Mouse (Mus musculus): Measurements from ENCODE around the gene Ippk. TPM values are rescaled to one million over a fixed set of nuclear protein-coding genes. Genes with fewer than 3 reads are reported as not detected.

Ippk gene
- 1 to 10 TPM; 6.1 to 7.6 (median 7.0) TPM for total RNA-seq (2022)

DNA sequence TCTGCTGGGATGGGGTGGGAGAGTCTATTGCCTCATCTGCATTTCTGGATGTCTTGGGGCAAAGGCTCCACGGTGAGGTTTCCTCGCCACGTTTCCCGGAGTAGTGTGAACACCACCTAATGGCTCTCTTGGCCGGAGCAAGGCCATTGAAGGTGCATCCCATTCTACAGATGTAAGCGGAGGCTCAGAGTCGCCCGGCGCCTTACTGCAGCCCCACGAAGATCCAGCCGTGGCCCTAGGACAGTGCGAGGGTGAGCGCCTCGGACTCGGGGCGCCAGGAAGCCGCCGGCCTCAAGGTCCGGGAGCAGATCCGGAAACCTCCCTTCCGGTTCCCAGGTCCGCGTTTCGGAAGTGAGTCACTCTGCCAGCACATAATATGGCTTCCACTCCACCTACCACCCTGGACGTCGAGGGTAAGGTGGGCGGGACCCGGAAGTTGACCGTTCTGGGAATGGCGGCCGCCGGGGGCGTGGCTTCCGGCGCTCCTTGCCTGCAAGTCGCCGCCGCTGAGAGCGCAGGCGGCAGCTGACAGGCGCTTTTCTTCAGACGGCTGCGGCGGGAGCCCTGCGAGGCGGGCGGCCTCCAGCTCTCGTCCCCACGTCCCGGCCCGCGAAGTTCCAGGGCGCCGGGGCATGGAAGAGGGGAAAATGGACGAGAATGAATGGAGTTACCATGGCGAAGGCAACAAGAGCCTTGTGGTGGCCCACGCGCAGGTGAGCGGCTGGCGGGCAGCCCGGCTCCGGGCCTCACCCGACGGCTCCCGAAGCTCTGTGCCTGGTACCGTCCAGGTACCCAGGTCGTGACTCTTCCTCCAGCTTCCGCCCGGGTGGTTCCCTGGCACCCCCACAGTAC, at the start of gene Ippk:
Gene Ippk, plus strand, starts transcription at position 496 of the 852 bp plus-strand sequence.
- peak; percentile 96 to 99 for DNase-seq (ENCODE audit: low spot score in 2 of 2)

DNA sequence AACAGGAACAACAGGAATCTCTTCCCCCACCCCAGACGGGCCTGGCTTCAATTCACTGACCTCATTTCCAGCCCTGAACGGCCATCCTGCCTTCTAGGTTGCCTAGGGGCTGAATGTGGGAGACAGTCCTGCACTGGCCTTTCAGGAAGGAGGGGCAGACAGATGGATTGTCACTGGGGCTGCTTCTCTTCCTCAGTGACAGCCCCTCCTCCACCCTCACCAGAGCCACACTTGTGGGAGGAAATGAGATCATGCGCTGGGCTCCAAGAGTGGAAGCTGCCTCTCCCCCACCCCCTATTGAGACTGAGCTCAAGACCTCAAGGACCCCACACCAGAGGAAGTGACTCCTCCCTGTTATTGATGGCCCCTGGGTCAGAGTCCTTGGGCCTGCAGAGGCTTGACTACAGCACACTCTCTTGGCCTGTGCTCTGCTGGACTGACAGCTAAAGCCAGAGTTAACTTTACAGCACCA, 49.6 kb upstream of the Ippk start:
- DNase-seq (ENCODE audit: low spot score in 2 of 2), result no peak

DNA sequence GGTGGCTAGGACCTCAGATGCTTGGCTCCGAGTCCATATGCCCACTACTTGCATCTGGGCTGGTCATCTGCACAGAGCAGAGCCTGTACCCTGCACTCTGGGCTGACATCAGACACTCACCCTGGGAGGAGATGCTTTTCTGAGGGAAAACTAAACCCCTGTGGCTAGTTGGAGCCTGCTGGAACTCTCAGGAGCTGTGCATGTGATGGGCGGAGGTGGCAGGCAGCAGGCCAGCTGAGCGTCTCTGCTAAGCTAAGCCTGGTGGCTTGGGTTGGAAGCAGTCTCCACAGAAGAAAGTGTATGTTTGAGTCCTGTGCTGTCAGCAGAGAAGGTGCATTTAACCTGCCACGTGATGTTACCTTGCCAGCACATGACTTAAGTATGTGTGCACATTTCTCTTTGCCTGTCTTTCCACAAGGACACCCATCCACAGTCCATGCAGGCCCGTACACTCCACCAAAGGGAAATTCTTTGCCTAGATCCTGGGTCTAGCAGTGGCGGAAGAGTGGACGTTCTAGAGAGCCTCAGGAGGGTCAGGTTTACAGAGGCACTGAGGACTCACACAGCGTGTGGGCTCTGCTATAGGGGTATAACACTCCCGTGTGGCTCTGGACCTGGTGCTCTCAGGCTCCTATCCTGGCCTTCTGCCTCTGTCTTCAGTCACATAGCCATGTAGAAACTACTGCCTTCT, 48.5 kb upstream of the Ippk start:
- peak; percentile 49 to 59 for DNase-seq (ENCODE audit: low spot score in 2 of 2)

DNA sequence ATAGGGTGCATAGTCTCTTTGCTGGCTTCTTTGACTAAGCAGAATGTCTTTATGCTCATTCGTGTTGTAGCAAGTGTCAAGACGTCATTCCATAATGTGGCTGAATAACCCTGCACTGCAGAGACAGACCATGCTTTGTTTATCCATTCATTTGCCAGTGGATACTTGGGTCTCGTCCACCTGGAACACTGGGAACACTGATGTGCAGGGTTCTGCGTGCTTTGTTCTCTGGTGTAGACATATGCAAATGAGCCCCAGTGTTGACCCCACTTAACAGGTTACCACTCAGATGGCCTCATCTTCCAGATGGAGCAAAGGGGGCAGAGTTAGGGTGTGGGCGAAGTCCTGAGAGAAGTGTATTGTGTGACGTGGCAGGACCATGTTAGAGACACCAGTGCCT, 46.7 kb upstream of the Ippk start:
- DNase-seq (ENCODE audit: low spot score in 2 of 2), result no peak

DNA sequence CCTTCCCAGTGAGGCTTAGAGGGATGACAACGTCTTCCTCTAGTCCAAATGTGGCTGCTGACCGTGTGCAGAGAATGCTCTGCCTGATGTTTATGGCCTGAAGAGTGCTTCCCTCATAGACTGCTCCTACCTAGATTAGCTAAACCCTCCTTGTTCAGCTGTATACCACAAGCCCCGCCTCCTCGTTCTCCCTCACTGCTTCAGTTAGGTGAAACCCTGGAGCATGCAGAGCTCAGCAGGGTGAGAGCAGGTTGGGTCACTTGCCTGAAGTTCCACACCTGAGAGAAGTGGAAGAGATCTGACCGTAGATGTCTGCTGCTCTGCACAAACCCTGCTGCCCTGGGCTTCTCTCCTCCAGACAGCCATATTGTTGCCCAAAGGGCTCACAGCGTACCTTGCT, 46.3 kb upstream of the Ippk start:
- DNase-seq (ENCODE audit: low spot score in 2 of 2), result no peak

DNA sequence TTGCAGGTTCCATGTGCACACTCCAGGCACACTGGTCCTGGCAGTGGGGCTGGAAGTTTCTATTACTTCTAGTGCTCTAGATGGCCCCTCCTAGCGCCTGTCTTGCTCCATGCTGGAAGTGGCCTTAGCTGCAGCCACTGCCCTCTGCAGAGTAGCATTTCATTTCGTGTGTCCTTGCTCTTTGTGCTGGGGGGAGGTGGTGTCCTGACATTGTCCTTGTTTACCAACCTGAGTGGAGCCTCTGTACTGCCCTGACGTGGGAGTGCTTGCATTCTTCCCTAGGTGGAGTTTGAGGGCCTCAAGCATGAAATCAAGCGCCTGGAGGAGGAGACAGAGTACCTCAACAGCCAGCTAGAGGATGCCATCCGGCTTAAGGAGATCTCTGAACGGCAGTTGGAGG, 43.4 kb upstream of the Ippk start:
- DNase-seq (ENCODE audit: low spot score in 2 of 2), result no peak

DNA sequence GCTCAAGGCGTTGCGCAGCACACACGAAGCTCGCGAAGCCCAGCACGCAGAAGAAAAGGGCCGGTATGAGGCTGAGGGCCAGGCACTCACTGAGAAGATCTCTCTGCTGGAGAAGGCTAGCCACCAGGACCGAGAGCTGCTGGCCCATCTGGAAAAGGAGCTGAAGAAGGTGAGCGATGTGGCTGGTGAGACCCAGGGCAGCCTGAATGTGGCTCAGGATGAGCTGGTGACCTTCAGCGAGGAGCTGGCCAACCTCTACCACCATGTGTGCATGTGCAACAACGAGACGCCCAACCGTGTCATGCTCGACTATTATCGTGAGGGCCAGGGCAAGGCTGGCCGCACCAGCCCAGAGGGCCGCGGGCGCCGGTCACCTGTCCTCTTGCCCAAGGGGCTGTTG, 41.7 kb upstream of the Ippk start:
- DNase-seq (ENCODE audit: low spot score in 2 of 2), result no peak

DNA sequence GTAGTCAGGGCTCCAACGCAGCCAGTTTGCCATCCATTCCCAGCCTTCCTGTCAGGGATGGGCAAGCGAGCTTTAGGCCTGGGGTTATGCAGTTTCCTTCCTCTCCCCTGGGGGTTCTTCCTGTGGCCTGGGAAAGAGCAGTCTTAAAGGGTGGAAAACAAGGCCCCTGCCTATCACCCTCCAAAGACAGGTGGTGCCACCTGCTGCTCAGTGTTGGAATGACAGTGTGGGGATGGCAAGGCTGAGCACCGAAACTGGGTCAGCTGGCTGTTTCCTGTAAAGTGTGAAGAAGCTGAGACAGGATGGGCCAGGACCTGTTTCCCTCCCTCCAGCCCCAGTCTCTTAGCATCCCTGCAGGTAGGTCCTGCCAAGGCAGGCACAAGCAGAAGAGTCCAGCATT, 39.8 kb upstream of the Ippk start:
- peak; percentile 77 to 83 for DNase-seq (ENCODE audit: low spot score in 2 of 2)

DNA sequence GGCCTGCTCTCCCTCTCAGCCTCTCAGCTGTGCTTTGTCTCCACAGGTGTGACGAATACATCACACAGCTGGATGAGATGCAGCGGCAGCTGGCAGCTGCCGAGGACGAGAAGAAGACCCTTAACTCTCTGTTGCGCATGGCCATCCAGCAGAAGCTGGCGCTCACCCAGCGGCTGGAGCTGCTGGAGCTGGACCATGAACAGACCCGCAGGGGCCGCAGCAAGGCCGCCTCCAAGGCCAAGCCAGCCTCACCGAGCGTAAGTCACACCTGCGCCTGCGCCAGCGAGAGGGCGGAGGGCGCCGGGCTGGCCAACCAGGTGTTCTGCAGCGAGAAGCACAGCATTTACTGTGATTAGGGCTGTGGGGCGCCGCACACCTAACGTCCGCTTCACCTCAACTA, 38.1 kb upstream of the Ippk start:
- no peak for DNase-seq (ENCODE audit: low spot score in 2 of 2)

DNA sequence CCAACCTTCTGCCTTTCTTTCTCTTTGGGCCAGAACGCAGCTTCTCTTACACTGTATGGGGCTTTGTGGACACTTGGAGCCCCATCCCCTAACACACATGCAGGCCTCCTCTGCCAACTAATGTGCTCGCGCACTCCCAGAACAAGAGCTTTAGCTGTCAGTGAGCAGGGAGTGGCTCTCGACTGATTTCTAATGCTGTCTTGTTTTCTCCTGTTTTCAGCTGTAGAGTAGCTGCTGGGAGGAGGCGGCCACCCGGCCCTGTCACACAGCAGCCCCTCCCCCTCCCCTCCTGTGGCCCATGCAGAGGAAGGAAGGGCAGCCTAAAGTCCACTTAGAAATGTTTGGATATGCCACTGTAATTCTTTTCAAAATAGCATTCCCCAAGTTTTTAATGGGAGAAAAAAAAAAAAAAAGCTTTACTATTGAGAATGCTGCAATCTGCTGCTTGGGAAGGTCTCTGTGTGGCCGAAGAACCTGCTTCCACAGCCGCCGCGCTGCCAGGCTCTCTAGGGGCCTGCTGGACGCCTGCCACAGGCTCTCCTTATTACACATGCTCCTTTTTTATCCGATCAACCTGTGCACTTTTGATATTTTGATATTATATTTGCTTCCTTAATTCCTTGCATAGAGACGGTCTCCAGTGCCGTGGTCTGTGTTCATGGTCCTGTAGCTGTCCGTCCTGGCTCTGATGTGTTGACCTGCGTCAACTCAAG, 36.1 kb upstream of the Ippk start:
- DNase-seq (ENCODE audit: low spot score in 2 of 2), result no peak

DNA sequence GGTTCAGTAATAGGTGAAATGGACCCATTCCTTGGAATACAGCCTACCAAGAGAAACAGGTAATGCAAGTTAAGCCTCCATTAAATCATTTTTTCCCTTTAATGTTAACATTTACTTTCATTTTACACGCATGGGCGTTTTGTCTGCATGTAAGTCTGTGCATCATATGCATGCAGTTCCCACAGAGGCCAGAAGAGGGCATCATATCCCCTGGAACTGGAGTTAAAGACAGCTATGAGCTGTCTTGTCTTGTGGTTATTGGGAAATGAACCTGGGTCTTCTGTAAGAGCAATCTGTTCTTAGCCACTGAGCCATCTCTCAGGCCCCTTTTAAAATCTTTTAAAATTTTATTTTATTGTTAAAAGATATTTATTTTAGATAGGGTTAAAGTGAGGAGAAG, 29.7 kb upstream of the Ippk start:
- DNase-seq (ENCODE audit: low spot score in 2 of 2), result no peak

DNA sequence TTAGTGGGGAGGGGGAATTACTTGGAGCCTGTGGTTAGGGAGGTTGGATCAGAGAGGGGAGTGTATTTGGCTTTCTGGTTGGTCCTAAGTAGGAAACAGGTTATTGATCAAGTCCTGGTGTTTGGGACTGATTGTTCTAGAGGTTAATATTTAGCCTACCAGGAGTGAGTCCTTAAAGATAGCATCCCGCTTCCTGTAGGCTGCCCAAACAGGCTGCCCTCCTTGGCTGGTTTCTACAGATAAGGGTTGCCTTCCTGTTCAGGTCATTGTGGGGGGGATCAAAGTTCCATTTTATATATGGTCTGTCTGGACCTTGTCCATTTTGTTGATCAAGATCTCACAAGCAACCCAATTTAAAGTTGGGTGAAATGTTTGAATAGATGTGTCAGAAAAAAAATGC, 27.5 kb upstream of the Ippk start:
- DNase-seq (ENCODE audit: low spot score in 2 of 2), result no peak

DNA sequence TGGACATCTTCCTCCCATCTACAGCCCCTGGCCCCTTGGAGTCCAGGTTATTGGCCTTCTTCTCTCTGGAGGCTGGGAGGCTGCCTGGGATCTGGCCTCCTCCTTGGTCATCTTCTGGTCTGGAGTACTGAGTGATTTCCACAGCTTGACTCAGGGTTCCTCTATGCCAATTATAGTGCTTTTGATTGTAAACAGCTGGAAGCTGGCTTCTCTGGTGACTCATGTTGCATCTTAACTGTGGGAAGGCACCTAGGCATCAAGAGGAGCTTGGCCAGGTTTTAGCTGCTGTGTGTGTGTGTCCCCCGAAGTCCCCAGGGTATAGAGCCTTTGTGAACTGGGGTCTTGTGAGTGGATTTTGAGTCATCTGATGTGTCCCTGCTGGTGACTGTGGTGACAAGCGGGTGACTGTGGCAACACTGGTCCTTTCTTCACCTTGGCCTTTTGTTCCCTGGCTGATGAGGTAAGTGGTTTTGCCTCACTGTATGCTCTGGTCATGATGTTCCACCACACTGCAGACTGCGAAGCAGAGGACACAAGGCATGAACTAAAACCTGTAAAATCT, 26.1 kb upstream of the Ippk start:
- no peak for DNase-seq (ENCODE audit: low spot score in 2 of 2)

DNA sequence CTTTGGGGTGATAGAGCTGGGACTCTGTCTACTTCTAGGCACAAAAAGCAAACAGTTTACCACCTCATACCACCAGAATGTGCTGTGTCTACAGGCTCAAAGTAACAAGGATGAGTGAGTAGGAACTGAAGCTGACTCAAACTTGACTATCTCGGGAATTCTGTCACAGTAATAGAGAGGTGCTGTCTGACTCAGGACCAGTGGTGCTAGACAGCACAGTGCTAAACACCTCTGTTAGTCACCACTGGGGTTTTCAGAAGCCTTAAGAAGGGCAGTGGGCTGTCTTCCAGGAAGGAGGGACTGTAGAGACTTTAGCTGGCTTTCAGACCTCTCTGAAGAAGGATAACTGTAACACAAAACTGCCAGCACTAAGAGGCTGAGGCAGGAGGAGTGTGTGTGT, 24.3 kb upstream of the Ippk start:
- DNase-seq (ENCODE audit: low spot score in 2 of 2), result no peak

DNA sequence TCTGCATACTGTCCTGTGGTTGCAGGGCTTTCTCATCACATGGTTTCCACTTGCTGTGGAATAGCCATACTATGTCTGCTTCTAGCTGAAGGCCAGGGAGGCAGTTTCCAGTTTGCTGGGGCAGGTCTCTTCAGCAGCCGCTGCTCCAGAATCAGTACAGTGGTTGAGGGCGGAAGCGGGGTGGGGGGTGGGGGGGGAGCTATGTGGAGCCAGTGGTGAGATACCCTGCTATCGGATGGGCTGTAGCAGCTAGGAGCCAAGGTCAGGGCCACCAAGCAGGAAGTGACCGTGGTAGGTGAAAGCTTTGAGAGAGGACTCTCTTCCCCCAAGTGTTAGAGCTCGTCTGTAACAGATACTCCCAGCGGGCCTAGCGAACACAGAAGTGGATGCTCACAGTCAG, 22.9 kb upstream of the Ippk start:
- no peak for DNase-seq (ENCODE audit: low spot score in 2 of 2)

DNA sequence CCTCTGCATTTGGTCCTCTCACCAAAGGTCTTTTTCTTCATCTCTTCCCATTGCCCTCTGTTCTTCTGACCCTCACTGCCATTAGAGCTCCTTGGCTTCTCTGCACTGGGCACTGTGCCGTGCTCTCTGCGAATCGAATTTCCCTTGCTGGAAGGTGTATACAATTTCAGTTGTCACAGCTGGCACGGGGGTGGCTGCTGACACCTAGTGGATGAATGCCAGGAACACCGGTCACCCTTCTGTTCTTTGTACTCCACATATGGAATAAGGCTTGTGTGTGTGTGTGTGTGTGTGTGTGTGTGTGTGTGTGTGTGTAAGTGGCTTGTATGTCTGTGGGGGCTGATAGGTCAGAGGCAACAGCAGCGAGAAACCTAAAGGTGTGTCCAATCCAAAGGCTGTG, 20.9 kb upstream of the Ippk start:
- peak; percentile 38 to 69 for DNase-seq (ENCODE audit: low spot score in 2 of 2)

DNA sequence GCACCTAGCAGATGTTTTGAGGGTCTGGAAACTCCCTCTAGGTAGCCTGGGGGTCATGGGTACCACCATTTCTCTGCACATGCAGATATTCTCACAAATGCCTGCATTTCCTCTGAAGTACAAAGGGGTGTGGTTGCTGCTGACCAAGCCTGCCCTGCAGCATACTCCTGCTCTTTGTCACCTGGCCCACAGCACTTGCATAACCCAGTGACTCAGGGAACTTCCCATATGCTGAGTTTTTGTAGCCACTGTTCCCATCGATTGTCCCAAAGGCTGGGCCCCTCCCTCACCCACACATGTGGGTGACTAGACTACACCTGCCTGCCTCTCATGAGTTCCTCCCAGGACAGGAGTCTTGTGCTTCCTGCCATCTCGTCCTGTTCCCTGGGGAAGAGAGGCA, 18.4 kb upstream of the Ippk start:
- no peak for DNase-seq (ENCODE audit: low spot score in 2 of 2)

DNA sequence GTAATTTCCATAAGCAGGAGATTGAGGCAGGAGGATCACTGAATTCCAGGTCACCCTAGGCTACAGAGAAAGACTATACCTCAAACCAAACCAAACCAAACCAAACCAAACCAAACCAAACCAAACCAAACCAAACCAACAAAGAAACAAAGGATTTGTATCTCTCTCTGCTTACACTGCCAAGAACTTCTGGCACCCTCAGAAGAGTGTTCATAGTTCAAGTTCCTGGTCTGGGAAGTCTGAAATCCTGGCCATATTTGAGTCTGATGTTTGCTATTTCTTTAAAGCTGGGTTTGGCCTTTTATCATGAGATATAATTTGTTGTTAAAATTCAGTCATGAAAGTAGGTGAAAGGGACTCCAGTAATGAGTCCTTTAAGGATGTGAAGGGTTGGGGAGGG, 13.3 kb upstream of the Ippk start:
- no peak for DNase-seq (ENCODE audit: low spot score in 2 of 2)

DNA sequence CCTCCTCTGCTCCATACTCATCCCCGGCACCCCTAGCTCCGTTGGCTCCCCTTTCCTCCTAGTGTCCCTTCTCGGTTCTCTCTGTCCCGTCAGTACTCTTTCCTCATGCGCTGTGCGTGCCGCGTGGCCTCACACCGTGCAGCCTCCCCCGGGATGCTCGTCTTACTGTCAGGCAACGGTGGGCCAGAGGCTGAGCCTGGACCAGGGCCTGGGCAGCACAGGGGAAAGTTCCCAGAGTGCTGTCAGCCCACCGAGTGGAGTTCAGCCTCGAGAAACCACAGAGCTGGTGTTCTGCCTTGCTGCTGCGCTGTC, 513 bp downstream of the Ippk start:
- DNase-seq (ENCODE audit: low spot score in 2 of 2), result peak in 1 of 2 experiments; percentile 6

DNA sequence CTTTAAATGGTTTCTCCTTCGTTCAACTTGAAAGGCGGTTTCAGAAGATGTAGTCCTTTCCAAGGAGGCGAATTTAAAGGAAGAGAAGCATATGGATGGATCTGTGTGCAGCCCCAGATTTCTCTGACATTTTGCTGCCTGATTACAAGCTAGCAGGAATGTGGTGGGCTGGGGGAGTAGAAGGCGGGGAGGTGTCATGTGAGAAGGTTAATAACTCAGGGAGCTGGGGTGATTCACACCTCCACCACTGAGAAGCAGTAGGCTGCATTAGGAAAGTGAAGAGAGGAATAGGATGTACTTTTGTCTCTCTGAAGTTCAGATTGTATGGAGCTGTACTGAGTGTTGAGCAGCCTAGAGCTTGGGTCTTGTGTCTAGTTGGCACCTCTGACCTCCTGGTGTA, 910 bp downstream of the Ippk start:
- DNase-seq (ENCODE audit: low spot score in 2 of 2), result no peak

DNA sequence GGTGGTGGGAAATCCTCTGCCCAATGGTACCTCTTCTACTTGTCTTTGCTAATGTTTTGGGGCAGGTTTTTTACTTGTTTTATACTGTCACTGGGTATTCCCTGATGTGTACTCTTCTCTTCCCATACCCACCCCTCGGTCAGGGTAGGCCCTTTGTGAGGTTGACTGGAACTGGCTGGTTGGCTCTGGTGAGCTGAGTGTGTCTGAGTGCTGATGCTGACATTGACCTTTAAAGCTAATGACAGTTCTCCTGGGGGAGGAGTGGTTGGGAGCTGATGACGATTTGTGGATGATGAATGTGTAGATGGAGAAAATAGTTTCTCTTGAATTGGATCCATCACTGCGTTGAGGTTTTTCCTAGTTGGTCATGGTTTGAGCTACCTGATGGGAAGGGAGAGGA, 5.7 kb downstream of the Ippk start:
- no peak for DNase-seq (ENCODE audit: low spot score in 2 of 2)

DNA sequence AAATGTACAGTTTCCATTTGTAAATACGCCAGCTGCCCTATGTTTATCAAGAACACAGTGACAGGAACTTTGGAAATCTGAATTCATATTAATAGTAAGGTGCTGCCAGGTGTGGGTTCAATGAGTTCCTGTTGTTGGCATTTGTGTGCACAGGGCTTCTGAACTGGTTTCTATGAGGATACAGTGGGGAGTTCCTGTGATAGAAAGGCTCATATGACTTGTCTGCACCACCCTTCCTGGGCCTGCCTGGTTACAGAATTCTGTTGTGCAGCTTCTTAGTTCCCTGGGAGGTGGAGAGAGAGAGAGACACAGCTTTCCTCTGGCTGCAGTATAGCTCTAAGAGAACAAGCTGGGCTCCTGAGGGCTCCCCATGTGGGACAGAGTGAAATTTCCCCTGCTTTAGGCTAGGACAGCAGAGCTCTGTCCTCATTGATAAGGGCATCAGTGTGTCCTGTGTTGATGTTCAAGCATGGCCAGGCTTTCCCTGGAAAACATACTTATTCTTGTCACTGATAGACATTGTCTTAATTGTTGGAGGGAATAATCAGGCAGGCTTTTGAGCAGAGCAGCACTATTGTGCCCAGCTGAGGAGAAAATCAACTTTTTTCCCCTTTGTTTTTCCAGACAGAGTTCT, 7.1 kb downstream of the Ippk start:
- no peak for DNase-seq (ENCODE audit: low spot score in 2 of 2)
